Mouse (Mus musculus): ENCODE data around the gene Bmp4.

The Bmp4 gene

GRCm38 (mm10) chr14:46390249-46390775 is at the start of gene Bmp4:
Gene Bmp4, minus strand, starts transcription at chr14:46390669.
- no peak for DNase-seq (ENCODE audit: low read depth)

GRCm38 (mm10) chr14:46439461-46440048 is 49.1 kb upstream of the Bmp4 start:
- no peak for DNase-seq (ENCODE audit: low read depth)

GRCm38 (mm10) chr14:46436471-46437090 is 46.1 kb upstream of the Bmp4 start:
- DNase-seq (ENCODE audit: low read depth), result no peak

DNA sequence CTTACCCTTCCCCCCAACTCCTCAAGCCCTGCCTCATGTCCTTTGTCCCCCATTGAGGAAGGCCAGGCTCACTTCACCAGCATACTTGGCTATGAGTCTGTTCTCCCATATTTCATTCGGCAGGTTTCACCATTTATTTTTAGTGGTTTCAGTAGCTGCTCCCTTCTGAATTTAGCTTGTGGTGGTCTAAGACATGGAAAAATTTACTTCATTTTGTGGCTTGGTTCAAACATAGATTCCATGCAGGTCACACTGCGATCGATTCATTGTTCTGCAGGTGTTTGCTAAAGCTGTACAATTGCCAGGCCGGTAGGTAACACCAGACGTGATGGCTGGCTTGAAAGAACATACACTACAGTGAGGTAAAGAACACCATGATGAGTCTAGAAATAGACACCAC is 39.8 kb upstream of the Bmp4 start:
- DNase-seq (ENCODE audit: low read depth), result no peak

- DNase-seq (ENCODE audit: low read depth), result no peak
These were observed 36.8 kb upstream of the Bmp4 start for GRCm38 (mm10) chr14:46427251-46427650.

DNA sequence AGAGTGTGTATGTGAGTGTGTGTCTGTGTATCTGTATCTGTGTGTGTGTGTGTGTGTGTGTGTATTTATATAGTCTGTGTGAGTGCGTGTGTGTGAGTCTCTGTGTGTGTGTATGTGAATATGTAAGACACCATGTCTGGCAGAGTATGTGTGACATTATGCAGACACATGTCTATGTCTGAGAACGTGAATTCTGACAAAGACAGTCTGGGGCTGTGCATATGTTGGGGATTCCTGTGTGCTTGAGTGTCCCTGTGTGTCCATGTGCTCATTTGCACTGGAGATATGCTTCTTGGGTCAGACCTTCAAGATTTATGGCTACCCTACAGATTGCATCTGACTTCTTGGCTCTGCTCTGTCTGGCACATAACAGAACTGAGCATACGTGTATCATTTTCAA is 31.4 kb upstream of the Bmp4 start:
- DNase-seq (ENCODE audit: low read depth), result no peak

DNA sequence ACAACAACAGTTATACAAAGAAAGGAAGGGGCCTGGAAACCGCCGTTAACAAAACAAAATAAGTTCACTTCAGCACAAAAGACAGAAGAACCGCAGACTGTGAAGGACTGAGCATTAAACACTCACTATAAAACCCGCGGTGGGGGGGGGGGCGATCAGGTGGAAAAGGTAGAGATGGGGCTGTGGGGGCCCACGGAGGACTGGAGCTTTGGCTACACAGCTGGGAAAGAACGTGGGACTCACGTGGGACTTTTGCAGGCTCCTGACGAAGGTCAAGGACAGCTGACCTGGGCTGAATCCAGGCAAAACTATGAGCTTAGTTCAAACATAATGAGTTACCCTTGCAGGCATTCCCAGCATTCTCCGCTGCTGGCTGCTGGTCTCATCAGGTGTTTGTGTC is 28.8 kb upstream of the Bmp4 start:
- DNase-seq (ENCODE audit: low read depth), result no peak

- DNase-seq (ENCODE audit: low read depth), result no peak
These were observed 28.1 kb upstream of the Bmp4 start for GRCm38 (mm10) chr14:46418371-46419097.

GRCm38 (mm10) chr14:46412497-46413000 is 22.1 kb upstream of the Bmp4 start:
- DNase-seq (ENCODE audit: low read depth), result no peak

DNA sequence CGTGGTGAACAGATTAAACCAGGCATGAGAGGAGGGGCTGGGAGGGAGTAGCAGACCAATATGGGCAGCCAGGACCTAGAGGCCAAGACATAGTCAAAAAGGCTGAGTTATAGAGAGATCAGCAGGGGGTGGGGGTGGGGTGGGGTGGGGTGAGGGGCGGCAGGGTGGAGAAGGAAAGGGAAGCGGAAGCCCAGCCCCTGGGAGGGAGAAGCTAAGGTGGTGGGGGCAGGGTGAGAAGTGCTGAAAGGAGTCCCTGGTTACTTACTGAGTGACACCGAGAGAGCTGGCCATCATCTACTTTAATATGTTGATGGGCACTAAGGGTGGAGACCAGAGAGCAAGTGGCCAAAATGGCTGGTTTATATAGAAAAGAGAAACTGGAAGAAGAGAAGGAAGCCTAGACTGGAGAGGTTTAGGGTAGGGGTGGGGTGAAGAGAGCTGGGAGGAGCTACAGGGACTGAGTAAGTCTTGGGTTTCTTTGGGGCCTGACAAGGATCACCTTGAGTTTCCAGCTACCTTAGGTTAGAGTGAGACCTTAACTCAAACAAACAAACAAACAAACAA is 20.2 kb upstream of the Bmp4 start:
- DNase-seq (ENCODE audit: low read depth), result no peak

GRCm38 (mm10) chr14:46409016-46409415 is 18.5 kb upstream of the Bmp4 start:
- DNase-seq (ENCODE audit: low read depth), result no peak

DNA sequence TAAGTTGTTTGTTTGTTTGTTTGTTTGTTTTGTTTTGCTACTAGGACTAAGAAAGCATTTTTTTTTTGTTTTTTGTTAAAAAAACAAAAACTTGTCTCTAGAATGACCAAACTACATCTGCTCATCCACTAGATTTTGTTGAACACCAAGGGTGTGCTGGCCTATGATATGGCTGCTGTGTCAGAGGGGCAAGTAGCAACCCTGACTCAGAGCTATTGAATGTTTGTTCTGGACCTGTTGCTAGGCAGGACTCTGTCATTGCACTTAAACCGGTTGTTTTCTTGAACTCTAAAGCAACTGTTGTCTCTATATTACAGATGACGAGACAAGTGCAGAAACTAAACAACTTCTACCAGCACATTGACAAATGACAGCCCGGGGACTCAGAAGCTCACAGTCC is 17.9 kb upstream of the Bmp4 start:
- no peak for DNase-seq (ENCODE audit: low read depth)

- no peak for DNase-seq (ENCODE audit: low read depth)
These were observed 9.5 kb upstream of the Bmp4 start for GRCm38 (mm10) chr14:46399925-46400324.

DNA sequence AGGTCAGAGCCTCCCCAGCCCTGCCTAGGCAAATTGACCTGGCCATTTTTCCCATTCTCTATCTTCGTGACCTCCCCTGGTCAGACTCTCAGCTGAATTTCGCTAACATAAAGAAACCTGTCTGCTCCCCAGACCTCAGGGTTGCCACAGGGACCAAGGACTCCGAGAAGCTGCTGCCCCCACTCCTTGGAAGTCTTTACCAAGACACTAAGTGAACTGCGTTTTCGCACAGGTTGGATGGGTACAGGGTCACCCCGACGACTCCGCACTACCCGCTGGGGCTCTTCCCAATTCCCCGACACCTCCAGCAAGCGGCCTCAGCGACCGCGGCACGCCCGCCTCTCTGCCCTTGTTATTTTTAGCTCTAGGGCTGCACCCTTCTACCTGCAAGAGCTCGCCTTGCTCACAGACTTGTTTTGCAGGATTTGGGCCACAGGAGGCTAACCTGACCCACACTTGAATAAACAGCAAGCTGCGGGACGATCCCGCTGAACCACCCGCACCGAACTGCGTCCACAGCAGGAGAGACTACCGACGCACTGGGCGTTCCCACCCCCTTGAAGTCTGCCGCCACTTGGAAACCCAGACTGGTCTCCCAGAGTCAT is 7.7 kb upstream of the Bmp4 start:
- no peak for DNase-seq (ENCODE audit: low read depth)

- DNase-seq (ENCODE audit: low read depth), result no peak
These were observed 1.2 kb upstream of the Bmp4 start for GRCm38 (mm10) chr14:46391621-46392170.

DNA sequence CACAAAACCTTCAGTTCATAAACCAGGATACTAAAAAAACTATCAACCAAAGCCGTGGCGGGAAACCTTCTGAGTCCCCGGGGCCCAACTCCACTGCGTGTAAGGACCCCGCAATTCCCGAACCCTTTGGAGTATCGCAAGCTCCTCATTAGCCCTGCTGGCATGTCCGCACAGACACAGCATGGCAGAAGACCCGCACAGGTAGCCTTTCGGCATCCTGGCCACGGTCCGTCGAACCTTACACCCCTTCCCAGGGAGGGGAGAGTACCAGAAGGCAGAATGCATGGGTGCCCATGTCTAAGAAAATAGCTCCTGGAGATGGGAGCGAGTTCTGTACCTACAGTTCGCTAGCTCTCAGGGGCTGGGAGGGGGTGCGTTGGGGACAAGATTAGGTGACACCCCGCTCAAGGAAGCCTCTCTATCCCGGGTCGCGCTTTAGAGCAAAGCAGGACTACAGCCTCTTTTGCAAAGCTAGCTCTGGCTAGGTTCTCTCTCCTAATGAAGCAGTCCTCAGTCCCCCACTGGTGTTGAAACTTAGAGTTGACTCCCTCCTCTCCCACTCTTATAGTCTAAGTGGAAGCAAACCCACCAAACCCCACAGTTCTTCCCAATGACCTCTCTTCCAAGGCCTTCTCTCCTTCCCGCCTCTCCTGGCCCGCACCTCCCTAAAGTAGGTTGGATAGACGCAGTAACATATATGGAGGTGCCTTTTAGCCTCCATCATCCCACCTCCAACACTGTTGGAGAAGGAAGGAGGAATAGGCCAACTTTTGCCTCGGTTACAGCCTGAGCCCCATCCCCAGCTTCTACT is 826 bp downstream of the Bmp4 start:
- DNase-seq (ENCODE audit: low read depth), result no peak

GRCm38 (mm10) chr14:46388636-46389035 is 1.8 kb downstream of the Bmp4 start:
- no peak for DNase-seq (ENCODE audit: low read depth)

- no peak for DNase-seq (ENCODE audit: low read depth)
These were observed 2.5 kb downstream of the Bmp4 start for GRCm38 (mm10) chr14:46387821-46388481.

GRCm38 (mm10) chr14:46387357-46387671 is 3.2 kb downstream of the Bmp4 start:
- no peak for DNase-seq (ENCODE audit: low read depth)

GRCm38 (mm10) chr14:46386478-46387356 is 3.8 kb downstream of the Bmp4 start:
- DNase-seq (ENCODE audit: low read depth), result no peak
